Mouse (Mus musculus): Measurements from ENCODE around the gene Mrpl58.
"Not testable (repeated sequence)": the region's sequence is repeated elsewhere in the genome, so short reads cannot be mapped to it uniquely, and the experiment has no call there.

The Mrpl58 gene

DNA sequence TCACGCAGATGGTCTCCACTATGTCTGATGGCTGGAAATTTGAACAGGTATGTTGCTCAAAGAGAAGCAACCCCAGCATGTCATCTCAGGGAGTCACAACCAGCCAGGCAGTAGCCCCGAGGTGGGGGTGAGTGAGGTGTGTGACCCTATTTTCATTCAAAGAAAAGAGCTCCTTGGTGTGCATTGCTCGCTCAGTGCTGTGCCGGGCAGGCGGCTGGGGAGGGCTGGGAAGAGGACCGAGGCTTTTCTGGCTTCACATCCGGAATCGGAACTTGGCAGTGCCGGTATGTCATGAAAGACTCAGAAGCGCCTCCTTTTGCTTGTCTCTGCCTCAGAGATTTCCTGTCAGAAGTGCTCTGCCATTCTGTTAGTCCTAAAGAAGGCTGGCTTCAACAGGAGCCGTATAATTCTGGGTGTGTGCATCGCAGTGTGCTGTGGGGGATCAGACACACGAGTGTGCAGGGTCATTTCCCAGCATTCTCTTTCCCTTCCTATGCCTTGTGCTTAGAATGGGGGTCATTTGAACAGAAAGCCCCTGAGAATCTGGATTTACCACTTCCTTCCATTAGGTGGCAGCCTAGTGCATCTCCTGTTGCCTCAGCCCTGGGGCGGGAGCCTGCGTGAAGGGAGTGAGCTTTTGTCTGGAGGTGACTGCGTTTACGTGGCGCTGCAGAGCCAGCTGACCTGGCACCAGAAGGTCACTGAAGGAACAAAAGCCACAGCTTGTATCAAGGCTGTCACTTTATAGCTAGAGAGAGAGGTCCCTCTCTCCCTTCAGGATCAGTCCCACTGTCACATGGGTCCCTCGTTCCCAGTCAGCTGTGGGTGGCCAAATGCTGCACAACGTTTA is 24.2 kb downstream of the Mrpl58 start:
- DNase-seq (ENCODE audit: low spot score) = peak; percentile 73

DNA sequence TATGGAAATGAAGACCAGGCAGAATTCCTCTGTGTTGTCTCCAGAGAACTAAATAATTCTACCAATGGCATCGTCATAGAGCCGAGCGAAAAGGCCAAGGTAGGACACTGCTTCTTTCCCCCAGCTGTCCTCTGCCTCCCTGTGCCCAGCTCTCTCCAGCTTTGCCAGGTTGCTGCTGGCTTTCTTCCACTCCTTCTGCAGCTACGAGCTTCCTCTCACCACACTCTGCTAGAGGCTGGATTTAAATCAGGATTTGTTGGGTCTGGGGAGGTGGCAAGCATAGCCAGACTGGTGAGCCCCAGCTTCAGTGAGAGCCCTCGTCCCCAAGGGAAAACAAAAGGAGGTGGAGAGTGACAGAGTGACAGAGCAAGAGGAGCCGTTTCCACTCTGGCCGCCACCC is 25.8 kb downstream of the Mrpl58 start:
- DNase-seq (ENCODE audit: low spot score) = no peak

DNA sequence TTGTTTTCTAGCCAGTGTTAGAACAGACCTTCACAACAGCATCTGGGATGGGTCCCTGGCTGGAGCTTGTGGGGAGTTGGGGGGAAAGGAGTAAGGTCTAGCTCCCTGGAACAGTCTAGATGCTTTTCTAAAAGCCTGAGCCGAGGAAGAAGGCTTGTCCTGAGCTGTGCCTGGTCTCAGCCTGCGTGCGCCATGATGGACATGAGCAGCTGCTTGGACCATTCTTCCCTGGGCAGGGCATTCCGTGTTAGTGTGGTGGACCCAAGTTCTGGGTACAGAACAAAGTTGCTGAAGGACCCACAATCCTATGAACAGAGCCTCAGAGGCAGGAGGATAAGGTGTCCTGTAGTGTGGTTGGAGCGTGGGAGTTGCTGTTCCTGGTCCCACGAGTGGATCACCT is 27.0 kb downstream of the Mrpl58 start:
- DNase-seq (ENCODE audit: low spot score) = no peak

DNA sequence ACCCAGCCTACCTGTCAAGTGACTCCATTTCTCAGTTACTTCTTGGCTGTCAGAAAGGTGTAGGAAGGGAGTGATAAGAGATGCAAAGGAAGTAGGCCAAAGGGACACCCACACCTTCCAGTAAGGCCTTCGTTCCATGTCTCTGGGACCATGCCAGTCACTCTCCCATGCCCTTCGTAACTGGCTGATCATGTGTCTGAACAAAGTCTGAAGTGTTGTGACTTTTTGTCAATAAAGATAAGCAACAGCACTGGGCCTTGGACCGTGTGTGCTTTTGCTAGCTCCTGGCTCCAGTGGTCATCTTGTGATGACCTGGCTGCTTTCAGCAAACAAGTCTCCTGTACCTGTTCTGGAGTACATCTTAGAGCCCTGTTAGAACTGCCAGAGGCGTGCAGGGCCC is 29.3 kb downstream of the Mrpl58 start:
- no peak for DNase-seq (ENCODE audit: low spot score)

DNA sequence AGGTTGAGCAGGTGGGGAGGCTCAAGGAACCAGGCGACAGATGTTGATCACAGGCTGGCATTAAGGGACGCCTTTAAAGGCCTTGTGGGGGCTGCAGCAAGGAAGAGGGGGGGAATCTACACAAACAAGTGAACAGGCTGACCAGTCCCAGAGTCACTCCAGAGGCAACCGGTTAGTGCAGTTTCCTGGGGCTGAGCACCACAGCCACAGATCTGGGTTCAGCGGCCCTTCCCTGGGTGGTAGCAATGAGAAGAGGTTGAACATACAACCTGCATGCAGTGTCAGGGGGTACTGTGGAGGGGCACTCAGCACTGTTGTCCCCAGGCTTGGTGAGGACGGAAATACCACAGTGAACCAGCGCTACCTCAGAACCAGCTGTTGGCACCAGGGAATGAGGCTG is 29.8 kb downstream of the Mrpl58 start:
- DNase-seq (ENCODE audit: low spot score) = no peak

DNA sequence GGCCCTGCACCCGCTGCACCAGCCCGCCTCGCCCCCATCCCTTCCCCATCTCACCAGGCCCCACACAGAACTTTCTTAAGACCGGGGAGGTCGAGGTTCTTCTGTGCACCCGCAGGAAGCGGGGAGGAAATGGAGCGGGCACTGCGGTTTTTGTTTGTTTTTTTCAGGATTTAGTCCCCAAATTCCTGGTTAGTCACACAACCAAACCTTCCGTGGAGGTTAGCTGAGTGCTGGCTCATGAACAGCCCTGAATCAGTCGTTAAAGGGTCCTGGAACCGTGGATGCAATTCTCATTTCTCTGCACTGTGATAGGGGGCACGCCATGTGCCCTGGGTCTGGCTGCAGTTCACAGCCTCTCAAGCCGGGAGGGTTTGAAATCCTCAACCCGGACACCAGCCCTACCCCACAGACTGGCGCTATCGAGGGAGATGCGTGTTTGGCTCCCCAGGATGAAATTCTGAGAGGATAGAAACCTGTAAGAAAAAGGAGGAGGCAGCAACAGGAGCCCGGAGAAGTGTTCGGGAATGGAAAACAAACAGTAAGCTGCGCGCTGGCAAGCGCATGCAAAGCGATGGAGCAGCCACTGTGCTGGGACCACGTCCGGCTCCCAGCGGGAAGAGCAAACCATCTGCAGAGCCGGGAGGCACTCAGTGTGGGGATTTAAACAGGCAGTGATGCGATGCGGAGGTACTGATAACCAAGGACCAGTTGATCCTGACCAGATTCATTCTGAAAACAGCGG is 32.2 kb downstream of the Mrpl58 start:
- no peak for DNase-seq (ENCODE audit: low spot score)

DNA sequence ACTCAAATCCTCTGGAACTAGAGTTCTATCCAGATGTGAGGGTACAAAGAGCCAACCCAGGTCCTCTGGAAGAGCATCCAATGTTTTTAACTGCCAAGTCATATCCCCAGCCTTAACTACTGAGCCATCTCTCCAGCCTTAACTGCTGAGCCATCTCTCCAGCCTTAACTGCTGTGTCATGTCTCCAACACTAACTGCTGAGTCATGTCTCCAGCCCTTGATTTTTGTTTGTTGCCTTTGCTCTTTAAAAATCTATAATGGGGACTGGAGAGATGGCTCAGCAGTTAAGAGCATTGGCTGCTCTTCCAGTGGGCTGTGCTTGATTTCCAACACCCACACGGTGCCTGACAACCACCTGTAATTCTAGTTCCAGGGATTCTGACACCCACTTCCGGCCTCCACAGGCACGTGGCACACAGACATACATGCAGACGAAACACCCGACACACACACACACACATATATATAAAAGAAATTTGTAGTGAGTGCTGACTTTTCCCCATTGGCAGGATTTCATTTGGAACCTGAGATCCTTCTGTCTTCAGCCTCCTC is 34.1 kb downstream of the Mrpl58 start:
- no peak for DNase-seq (ENCODE audit: low spot score)

DNA sequence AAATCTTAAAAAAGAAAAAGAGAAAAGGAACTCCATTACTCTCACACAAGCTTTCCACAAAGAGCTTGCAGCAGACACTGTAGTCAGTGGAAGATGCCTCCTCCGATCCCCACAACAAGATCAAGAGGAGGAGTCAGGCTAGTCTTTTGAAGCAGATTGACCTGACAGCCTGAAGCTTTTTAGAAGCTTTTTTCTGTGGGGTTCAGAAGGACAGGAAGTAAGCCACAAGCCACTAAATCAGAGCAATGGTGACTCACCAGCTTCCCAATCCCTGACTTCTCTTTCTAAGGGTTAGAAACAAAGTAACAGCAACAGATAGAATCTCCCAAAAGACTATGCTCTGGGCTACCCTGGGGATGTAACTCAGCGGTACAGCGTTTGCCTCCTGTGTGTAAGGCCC is 35.8 kb downstream of the Mrpl58 start:
- no peak for DNase-seq (ENCODE audit: low spot score)

DNA sequence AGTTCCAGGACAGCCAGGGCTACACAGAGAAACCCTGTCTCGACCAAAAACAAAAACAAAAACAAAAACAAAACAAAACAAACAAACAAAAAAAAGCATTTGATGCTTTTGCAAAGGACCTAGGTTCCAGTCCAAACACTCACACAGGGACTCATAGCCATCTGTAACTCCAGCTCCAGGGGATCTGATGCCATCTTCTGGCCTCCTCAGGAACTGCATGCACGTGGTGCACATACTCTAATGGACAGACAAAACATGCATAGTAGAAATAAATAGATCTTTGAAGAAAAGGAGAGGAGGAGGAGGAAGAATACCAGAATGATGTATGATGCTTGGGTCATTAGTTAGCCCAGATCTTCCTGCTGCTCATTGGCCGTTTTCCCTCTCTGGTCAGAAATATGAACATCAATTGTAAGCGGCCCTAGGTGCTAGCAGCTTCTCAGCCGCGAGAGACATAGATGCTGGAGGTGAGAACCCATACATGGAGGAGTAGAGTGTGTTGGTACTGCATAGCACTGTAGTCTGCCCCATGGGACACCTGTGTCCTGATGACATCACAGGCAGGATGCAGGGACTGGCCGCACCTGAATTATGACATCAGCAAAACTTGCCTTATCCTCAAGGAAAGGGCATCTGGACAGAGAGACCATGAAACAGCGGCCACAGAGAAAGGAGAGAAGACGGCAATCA is 36.5 kb downstream of the Mrpl58 start, which contains the start of gene Trim80:
Gene Trim80 (plus strand): TSS at position 640 of the 690 bp plus-strand sequence.
- DNase-seq (ENCODE audit: low spot score) = no peak

DNA sequence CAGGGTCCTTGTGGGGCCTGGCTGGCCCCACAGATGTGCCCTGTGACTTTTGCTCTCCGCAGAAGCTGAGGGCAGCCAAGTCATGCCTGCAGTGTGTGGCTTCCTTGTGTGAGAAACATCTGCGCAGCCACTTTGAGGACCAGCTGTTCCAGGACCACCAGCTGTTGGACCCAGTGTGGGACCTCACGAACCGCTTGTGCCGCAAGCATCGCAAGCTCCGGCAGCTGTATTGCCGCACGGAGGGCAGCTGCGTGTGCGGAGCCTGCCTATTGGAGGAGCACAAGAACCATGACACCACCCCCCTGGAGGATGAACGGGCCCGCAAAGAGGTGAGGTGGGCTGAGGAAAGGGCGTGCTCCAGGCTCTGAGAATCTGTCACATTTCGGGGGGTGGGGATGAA is 37.9 kb downstream of the Mrpl58 start:
- no peak for DNase-seq (ENCODE audit: low spot score)

DNA sequence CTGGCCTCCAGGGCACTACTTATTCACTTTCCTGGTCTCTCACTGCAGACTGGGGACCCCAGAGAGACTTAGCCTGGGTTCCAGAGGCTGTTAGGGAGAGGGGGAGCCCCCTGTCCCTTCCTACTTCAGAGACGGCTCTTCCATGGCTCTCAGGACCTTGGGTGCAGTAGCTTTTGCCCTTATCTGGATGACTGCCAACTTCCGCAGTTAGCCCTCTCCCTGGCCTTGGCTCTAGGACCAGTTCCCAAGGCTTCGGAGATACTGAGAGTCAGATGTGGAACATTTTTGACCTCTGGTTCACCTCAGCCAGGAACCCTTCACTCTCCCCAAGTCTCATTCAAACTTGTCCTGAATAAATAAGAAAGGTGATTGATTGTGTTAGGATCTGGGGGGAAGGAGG is 43.4 kb downstream of the Mrpl58 start:
- peak; percentile 64 for DNase-seq (ENCODE audit: low spot score)

DNA sequence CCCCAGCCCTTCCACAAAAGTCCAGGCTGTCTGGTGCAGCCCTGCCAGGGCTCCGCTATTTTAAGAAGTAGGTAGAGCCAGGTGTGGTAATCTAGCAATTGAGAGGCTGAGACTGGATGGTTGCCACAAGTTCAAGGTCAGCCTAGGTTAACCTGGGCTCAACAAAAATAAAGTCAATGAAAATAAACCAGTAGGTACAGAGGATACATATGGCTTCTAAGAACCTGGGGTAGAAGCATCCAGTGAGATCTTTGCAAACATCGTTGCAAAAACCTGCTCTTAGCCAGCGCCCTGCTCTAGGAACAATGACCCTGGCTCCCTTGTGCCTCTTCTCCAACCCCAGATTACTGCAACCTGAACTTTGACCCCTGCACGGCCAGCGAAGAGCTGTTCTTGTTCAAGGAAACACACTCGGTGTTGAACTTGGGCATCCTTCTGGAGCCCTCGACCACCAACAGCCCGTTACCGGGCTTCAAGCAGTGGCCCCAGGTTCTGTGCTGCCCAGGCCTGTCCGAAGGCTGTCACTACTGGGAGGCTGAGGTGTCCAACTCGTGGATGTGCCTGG is 43.9 kb downstream of the Mrpl58 start:
- DNase-seq (ENCODE audit: low spot score) = no peak

DNA sequence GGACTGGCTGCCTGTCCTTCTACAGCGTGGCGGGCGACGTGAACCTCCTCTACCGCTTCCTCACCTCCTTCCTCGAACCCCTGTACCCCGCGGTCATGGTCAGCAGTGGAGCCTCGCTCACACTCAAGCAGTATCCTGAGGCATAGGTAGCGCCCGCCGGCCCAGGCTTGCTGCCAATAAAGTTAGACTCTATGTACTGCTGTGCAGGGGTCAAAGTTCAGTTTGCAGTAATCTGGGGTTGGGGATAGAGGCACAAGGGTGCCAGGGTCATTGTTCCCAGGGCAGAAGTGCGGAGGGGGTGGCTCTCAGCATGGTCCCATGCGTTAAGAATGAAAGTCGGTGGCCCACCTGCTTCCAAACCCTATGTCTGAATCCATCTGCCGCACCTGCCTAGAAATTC is 44.5 kb downstream of the Mrpl58 start:
- DNase-seq (ENCODE audit: low spot score) = no peak

DNA sequence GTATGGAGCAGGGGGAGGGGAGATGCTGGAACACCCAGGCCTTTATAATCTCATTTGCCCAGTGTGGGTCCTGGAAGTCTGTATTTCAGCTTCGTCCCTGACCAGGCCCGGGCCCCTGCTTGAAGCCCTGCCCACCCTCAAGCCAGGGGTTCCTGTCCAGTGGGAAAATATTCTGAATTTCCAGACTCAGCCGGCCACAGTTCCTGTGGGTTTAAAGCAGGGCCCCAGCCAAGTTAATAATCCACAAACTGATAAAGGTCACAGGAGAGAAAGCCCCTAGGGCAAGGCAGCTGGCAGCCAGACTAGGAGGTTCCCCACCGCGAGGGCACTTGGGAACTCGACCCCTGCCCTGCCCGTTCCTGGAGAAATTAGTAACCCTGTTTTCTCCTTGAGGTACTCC is 45.4 kb downstream of the Mrpl58 start:
- DNase-seq (ENCODE audit: low spot score) = no peak

DNA sequence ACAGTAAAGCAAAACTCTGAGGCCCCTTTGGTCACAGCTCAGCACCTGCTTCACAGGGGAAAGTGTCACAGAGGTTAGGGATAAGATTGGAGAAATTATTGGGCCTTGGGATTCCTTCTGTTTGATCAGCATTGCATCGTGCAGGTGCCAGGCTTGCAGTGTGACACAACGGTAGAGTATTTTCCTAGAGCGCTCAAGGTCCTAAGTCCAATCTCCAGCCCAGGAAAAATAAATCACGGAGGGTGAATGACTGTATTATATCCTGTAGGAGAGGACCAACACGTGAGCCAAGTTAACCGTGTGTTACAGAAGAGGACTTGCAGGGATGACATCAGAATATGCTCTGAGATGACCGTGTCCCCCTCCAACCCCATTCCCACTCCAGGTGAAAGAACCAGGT is 46.6 kb downstream of the Mrpl58 start:
- no peak for DNase-seq (ENCODE audit: low spot score)

DNA sequence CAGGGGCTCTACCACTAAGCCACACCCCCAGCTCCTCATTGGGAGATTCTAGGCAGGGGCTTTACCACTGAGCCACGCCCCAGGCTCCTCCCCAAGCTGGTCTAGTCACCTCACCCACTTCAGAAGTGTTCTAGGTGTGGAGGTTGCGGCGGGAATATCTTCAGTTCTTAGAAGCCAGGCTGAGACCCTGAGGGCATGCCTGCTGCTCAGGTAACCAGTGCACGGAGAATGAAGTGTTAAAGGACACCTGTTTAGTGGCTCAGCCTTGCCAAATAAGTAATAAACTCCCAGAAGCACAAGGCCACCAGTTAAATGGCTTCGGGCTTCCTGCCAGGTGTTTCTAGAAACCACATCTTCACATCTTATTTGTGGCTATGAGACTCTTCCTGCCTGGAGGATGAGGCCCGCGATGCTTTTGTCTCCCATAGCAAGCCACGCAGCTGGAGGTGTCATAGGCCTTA is 48.3 kb downstream of the Mrpl58 start:
- no peak for DNase-seq (ENCODE audit: low spot score)

DNA sequence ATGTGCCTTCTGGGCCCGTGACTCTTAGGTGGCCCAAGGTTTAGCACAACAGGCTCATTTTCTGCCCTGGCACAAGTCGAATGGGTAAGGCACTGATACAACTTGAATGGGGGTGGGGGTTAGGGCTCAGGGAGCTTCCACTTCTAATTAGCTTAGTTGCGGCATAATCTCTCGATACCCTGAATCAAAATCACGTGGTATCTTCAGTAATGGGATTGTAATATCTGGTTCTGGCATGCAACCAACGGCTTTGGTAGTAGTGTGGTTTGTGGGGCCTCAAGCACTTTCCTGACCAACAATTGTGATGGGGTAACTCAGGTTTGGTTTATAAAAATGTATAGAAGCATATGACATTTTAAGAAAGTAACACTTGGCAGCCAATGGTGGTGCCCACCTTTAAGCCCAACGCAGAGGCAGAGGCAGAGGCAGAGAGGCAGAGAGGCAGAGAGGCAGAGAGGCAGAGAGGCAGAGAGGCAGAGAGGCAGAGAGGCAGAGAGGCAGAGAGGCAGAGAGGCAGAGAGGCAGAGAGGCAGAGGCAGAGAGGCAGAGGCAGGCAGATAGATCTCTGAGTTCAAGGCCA is 48.8 kb downstream of the Mrpl58 start:
- no peak for DNase-seq (ENCODE audit: low spot score)

DNA sequence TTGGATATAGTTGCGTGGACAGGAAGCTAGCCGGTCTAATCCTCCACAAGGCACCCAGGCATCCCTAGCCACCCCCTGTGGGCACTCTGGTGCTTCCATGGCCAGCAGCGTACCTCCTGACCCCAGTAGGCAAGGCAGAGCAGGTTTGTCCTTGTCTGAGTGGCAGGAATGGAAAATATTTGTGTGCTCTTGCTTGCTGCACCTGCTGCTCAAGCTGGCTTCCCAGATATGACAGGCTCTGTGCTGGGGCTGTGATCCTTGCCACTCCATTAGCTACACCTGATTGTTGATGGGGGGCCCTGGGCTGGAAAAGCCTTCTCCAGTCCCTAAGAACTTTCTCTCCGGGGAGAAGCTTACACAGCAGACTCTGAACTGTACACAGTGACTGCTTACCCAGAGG is 49.8 kb downstream of the Mrpl58 start:
- DNase-seq (ENCODE audit: low spot score) = no peak

DNA sequence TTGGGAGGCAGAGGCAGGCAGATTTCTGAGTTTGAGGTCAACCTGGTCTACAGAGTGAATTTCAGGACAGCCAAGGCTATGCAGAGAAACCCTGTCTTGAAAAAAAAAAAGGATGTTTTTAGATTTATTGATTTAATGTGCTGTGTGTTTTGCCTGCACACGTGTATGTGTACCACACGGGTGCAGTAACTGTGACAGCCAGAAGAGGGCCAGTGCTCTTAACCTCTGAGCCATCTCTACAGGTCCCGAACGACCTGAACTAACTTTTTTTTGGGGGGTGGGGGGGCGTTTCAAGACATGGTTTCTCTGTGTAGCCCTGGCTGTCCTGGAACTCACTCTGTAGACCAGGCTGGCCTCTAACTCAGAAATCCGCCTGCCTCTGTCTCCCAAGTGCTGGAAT is 51.3 kb downstream of the Mrpl58 start:
- DNase-seq (ENCODE audit: low spot score) = not testable (repeated sequence)

DNA sequence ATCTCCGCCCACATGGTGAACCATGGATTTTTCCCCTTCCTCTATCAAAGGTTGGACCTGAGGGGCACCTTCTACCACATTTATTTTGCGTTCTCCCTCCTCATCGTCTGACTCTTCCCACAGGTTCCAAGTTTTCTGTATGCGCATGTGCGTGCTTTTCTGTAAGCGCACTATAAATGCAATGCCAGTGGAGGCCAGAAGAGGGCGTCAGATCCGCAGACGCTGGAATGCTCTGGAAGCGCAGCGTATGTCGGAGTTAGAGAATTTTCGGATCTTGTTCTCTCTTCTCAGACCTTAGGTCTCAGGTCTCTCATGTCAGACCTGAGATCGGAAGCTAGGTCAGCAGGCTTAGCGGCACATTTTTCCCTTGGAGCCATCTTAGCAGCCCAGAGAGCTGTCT is 52.1 kb downstream of the Mrpl58 start:
- DNase-seq (ENCODE audit: low spot score) = no peak

DNA sequence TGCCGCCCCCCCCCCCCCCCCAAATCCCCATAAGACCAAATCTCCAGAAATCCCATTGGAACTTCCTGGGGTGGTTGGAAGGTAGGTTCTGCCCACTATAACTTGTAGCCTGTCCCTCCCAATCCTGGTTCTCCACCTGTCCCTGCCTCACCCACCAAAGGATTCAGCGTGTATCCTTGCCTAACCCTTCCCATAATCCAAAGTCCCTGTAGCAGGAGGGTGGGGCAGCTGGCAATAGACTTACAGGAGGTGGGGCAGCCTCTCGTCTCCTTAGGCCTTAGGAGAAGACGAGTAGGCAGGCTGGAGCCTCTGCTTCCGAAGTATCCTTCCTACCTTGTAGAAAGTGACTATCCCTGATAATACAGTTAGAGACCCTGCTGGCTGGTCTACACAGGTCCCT is 52.6 kb downstream of the Mrpl58 start:
- DNase-seq (ENCODE audit: low spot score) = no peak

DNA sequence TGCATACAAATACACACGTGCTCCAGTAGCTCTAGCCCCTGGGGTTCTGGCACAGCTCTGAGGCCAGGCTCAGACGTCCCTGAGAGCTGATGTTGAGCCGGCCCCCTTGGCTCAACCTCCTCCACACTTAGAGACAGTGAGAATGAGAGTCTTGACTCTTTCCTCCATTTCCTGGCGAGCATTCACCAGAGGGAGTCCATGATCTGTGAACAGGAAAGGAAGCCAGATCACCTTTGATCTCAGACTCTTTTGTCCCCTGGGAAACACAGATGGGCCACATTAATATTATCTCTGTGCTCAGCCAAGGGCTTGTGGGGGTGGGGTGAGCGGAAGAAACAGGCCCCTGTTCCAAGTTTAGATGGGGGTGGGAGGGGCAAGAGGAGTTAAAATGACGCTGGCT is 53.9 kb downstream of the Mrpl58 start:
- DNase-seq (ENCODE audit: low spot score) = no peak
